Mouse (Mus musculus) spleen, adult 2 months (tissue): Measurements from ENCODE around the gene Atp8b2. TPM values are rescaled to one million over a fixed set of nuclear protein-coding genes. Genes with fewer than 3 reads are reported as not detected.
A peak's percentile ranks its signal among the peaks of the same experiment; 100 is the strongest.

Experiments used
- DNase-seq, 2 experiments: peaks; one replicate each; pipeline versions ENCODE4 v3.0.0 to v3.0.0-alpha.2; 2012 to 2021; ENCODE audit warnings: low spot score in 2 of 2, low read depth in 1 of 2
- H3K27ac ChIP-seq: fragments of 200-500 bp; 2 replicates; pipeline ENCODE4 v1.5.1; 2012; ENCODE audit warnings: low read length, inconsistent platforms; ENCODE audit not compliant: insufficient read depth
- H3K27me3 ChIP-seq: fragments of 200-500 bp; 2 replicates; pipeline ENCODE4 v1.6.1; 2012; ENCODE audit warnings: mild to moderate bottlenecking, moderate library complexity, low read length, inconsistent platforms; ENCODE audit not compliant: control insufficient read depth, insufficient read depth
- H3K36me3 ChIP-seq: fragments of 200-500 bp; 2 replicates; pipeline ENCODE4 v1.6.1; 2012; ENCODE audit warnings: mild to moderate bottlenecking, low read length, inconsistent platforms; ENCODE audit not compliant: control insufficient read depth, insufficient read depth
- H3K4me1 ChIP-seq: fragments of 200-500 bp; 2 replicates; pipeline ENCODE4 v1.6.1; 2011; ENCODE audit warnings: inconsistent platforms; ENCODE audit not compliant: control insufficient read depth, insufficient read depth, insufficient read length
- H3K4me3 ChIP-seq: fragments of 200-500 bp; 2 replicates; pipeline ENCODE4 v1.5.1; 2011; ENCODE audit warnings: mild to moderate bottlenecking, inconsistent platforms; ENCODE audit not compliant: insufficient read depth, insufficient read length; ENCODE audit errors: extremely low read depth
- CTCF ChIP-seq: fragments of 200-500 bp; IDR thresholded peaks from 2 replicates; pipeline ENCODE4 v1.5.1; 2011; ENCODE audit warnings: mild to moderate bottlenecking, inconsistent platforms; ENCODE audit not compliant: insufficient read depth, insufficient read length, insufficient replicate concordance; ENCODE audit errors: extremely low read depth
- POLR2A ChIP-seq: fragments of 200-500 bp; IDR thresholded peaks from 2 replicates; pipeline ENCODE4 v1.6.1; 2011; ENCODE audit warnings: low read depth, low read length, inconsistent platforms
- WGBS: fragments of 180-500 bp; shearing (Covaris S2); methylation state at CpG from one replicate; pipeline ENCODE4 v1.1.7; 2018; 5-methylcytosine and 5-hydroxymethylcytosine counted together
- polyA plus RNA-seq: library from polyadenylated mRNA; depleted of rRNA; stranded (reverse); fragments of >200 nt; gene quantifications from 2 replicates; pipeline ENCODE4 v1.2.3, GENCODE M21; 2012

The Atp8b2 gene
- polyA plus RNA-seq, 1 experiment, result 66.0 TPM

DNA sequence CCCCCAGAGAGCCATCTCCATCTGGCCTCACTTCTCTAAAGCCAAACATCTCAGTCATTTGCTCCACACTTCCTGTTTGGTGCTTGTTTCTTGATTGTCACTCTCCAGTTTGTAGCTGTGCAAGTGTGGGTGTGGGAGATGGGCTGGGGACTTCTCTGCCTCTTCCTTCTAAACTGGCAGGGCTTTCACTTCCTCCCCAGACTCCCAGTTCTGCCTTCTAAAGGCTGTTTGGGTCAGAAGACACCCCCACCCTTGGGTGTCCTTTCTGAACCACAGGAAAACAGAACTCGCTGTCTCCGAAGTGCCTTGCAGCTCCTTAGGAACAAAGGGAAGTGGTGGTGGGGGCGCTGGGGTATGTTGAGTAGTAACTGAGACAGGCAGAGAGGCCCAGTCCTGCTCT, 52.1 kb downstream of the Atp8b2 start:
- no peak for TF ChIP-seq CTCF
- TF ChIP-seq POLR2A, result no peak
- Histone ChIP-seq H3K27ac (peak overlapping the region; percentile 89), H3K4me3 (peak overlapping the region; percentile 29; the same call in 1 of the 2 replicates), H3K27me3 (no peaks in the 10 kb centered on the region), H3K4me1 (peaks cover 34% of the 10 kb centered on the region), H3K36me3 (no peaks in the 10 kb centered on the region)
- peak; percentile 61 to 62 for DNase-seq
- WGBS, result 7% methylated on average over 3 of the region's 3 CpGs

DNA sequence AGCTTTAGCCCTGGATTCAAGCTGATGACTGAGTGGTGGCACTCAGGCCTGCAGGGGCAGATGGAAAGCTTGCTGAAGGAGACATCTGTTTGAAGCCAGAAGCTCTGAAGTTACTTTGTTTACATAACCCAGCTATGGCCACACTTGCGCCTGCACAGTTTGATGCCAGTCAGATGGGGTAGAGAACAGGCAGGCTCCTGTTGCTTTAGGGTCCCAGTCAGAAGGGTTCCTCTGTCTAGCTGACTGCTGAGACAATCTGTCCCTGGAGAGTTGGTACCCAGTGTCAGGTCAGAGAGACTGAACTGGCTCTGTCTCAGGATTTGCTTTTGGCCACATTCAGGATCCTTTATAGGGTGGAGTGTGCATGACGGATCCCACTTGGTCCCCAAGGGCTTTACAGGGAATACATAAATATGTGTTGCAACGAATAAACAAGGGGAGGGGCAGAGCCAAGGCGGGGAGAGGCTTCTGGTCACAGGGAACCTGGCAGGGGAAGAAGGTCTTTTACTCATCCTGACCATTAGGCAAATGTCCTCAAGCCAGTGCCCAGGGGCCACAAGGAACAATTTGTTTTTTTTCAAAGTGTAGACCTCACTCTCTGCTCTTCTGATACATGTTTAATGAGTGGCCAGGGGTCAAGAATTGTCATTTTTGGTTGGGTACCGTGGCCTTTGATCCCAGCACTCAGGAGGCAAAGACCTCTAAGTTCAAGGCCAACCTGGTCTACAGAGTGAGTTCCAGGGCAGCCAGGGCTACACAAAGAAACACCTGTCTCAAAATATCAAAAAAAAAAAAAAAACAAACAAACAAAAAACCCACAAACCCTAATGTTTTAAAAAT, 53.4 kb downstream of the Atp8b2 start:
- no peak for DNase-seq
- H3K36me3 ChIP-seq, result no peaks in the 10 kb centered on the region
- 65% methylated on average over 5 of the region's 5 CpGs for WGBS
- TF ChIP-seq CTCF, result no peak
- no peaks in the 10 kb centered on the region for H3K27me3 ChIP-seq
- H3K4me3 ChIP-seq, result no peak overlapping the region
- H3K27ac ChIP-seq, result peak overlapping the region; percentile 28
- H3K4me1 ChIP-seq, result peaks cover 42% of the 10 kb centered on the region

DNA sequence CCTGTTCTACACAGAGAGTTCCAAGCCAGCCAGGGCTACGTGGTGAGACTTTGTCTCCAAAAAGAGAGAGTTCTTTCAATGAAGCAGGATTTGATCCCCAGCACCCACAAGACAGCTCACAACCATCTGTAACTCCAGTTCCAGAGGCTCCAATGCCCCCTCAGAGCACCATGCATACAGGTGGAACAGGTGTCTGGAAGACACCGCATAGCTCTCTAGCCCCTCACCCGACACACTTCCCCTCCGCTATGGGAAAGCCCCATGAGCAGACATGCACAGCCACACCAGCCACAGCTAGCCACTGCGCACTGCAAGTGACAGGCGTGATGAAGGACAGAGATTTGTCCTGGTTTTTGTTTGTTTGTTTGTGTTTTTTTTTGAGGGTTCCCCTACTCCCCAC, 54.5 kb downstream of the Atp8b2 start:
- H3K4me1 ChIP-seq, result peaks cover 44% of the 10 kb centered on the region
- H3K36me3 ChIP-seq, result no peaks in the 10 kb centered on the region
- H3K4me3 ChIP-seq, result no peak overlapping the region
- H3K27ac ChIP-seq, result peak overlapping the region; percentile 16
- no peaks in the 10 kb centered on the region for H3K27me3 ChIP-seq
- WGBS, result 27% methylated on average over 6 of the region's 6 CpGs
- DNase-seq, result peak in 1 of 2 experiments; percentile 54
- TF ChIP-seq POLR2A (no peak), CTCF (no peak)

DNA sequence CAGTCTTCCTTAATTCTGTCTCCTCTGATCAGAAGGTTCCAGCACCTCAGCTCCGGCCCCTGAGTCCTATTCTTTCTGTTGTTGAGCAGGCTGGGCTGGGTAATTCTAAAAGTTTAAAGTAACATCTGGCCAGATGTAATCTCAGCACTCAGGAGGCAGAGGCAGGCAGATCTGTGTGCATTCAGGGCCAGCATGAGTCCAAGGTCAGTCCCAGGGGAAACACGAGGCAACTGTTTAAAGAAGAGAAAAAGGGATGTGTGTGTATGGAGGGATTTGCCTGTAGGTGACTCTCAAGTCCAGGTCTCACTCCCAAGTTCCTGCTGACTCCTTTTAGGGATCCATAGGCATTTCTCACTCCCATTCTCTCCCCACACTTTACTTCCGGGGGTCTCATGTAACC, 55.5 kb downstream of the Atp8b2 start:
- Histone ChIP-seq H3K27me3 (no peaks in the 10 kb centered on the region), H3K36me3 (no peaks in the 10 kb centered on the region), H3K4me3 (no peak overlapping the region), H3K27ac (0 out of 2 replicates have a peak overlapping the region, but pooled peaks have one; percentile 16), H3K4me1 (peaks cover 44% of the 10 kb centered on the region)
- no peak for TF ChIP-seq CTCF
- TF ChIP-seq POLR2A, result no peak
- DNase-seq, result no peak
- WGBS, result 80% methylated on average over 3 of the region's 3 CpGs

DNA sequence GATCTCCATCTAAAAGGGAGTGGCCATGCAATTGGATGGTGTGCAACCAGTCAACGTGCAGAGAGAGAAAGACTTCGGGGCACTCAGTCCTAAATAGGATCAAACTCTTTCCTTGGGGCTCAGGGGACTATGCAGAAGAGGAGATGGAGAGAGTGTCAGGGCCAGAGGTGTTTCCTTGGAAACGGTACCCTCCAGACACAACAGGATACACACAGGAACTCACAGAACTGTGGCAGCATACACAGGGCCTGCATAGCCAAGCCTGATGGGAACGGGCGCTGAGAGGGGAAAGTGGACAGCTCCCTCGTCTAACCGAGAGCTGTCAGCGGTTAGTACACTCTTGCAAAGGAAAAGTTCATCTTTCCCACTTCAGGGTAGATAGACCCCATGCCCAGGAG, 63.8 kb downstream of the Atp8b2 start:
- no peak for TF ChIP-seq CTCF
- TF ChIP-seq POLR2A, result no peak
- H3K4me1 ChIP-seq, result peaks cover 13% of the 10 kb centered on the region; the same call in 1 of the 2 replicates
- WGBS, result 82% methylated on average over 8 of the region's 8 CpGs

DNA sequence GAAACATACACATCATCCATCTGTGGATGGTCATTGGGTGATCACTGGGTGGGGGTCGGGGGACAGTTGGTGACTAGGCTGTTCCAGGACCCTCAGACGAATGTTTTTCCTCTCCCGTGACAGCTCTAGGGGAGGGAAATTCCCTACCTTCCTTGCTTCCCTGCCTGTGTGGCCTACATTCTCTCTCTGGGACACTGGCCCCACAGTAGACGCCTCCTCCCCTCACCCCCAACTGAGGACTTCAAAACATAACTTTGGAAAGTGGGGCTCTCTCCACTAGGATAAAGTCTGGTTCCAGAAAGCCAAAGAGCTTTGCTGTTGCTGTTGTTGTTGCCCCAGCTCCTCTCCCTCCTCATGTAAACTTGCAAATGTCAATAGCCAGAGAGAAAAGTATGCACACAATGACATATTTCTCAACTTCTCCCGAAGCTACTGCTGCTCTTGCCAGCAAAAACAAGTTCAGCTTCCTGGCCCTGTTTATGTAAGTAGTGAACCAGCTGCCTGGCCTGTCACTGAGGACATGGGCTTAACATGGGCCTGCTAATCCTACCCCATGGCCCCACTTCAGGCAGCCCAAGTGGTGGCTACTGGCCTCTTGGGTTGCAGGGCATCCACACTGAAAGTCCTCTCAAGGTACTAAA, 64.3 kb downstream of the Atp8b2 start:
- H3K4me1 ChIP-seq, result peaks cover 13% of the 10 kb centered on the region; the same call in 1 of the 2 replicates
- peak overlapping the region; percentile 25; the same call in 1 of the 2 replicates for H3K27ac ChIP-seq
- DNase-seq, result no peak
- no peaks in the 10 kb centered on the region for H3K27me3 ChIP-seq
- no peaks in the 10 kb centered on the region for H3K36me3 ChIP-seq
- TF ChIP-seq CTCF (no peak), POLR2A (no peak)
- no peak overlapping the region for H3K4me3 ChIP-seq
- WGBS, result 79% methylated on average over 5 of the region's 5 CpGs

More for the DNA sequence above, 63.8 kb downstream of the Atp8b2 start:
- peak overlapping the region; percentile 25; the same call in 1 of the 2 replicates for H3K27ac ChIP-seq
- no peak overlapping the region for H3K4me3 ChIP-seq
- no peaks in the 10 kb centered on the region for H3K27me3 ChIP-seq
- DNase-seq, result no peak
- no peaks in the 10 kb centered on the region for H3K36me3 ChIP-seq

DNA sequence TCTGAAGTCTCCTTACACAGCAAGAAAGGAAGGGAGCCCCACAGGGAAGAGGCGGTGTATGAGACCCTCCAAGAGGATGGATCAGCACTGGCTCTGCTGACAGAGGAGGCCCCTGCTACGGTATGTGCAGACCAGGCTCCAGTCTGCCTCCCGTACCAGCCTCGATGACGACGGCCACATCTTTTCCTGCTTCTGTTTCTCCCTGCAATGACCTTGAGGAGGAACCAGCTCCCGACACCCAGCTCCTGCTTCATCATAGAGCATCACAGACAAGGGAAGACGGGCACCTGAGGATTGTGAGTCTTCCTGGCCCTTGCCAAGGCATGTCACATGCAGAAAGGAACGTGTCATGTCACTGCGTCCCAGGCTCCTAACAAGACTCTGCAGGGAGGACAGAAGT, 65.3 kb downstream of the Atp8b2 start:
- H3K36me3 ChIP-seq, result no peaks in the 10 kb centered on the region
- TF ChIP-seq CTCF (no peak), POLR2A (no peak)
- H3K4me3 ChIP-seq, result no peak overlapping the region
- DNase-seq, result no peak
- no peak overlapping the region for H3K27ac ChIP-seq
- 88% methylated on average over 10 of the region's 10 CpGs for WGBS
- peaks cover 13% of the 10 kb centered on the region; the same call in 1 of the 2 replicates for H3K4me1 ChIP-seq
- H3K27me3 ChIP-seq, result no peaks in the 10 kb centered on the region
